Mouse (Mus musculus): ENCODE measurements at regions not wholly inside any gene's neighbourhood (a gene's known extent, or its start where the extent isn't known, plus 50 kb on each side); places are given as distances from the start of the nearest gene placed in this dataset.

GRCm38 (mm10) chr14:84750195-84750867 lies 307.0 kb downstream of the Pcdh17 start:
- peak; percentile 70 to 74 for DNase-seq

GRCm38 (mm10) chr14:84757592-84757991 lies 314.2 kb downstream of the Pcdh17 start:
- DNase-seq, result no peak

DNA sequence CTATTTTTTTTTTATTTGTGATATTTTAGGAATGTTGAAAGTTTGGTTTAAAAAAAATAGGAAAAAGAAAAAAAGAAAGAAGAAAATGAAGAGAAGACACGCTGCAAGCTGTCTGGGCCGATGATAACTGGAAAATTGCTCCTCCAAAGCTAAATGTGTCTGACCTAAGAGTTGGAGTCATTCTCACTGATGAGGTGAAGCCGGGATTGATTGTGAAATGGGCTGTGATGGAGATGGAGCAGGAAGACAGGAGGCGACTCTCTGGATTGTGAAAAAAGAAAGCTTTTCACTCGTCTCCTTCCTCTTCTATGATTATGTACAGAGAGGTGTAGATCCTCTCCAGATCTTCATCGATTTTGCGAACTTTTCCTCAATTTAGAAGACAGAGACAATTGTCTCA lies 349.8 kb downstream of the Pcdh17 start:
- DNase-seq, result peak in 1 of 2 experiments; percentile 4

DNA sequence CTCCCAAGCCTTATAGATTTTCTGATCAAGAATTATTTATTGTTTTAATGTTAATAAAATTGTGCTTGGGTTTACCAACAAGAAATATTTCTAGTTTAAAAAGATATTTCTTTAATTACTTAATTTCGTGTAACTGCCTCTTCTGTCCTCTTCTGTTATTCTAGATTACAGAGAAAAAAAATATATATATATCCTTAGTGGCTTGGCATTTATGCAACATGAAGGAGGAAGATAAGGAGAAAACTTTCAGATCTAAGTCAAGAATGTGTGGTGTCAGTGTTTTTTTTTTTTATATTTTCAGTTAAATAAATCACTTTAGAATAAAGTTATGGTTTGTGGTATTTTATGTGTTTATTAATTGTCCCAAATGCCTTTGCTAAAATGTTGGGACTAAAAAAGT lies 357.6 kb downstream of the Pcdh17 start:
- DNase-seq, result no peak

DNA sequence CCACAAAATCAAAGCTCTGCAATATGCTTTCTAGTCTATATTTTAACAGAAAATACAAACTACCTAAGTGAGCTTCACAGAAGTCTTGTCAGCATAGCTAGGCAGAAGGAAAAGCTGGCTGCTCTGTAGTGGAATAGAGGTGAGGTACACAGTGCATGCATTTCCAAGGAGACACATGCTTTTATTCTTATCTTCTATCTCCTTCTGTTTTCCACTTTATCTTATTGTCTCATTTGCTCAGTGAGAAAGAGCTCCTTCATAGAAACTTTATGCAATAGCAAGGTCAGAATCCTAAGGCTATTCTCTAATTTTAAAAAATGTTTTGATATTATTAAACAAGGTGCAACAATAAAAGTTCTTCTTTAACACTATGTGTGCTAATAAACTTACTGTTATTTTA lies 359.3 kb downstream of the Pcdh17 start:
- DNase-seq, result no peak
